Mouse (Mus musculus): ENCODE measurements at regions not wholly inside any gene's neighbourhood (a gene's known extent, or its start where the extent isn't known, plus 50 kb on each side); places are given as distances from the start of the nearest gene placed in this dataset.

DNA sequence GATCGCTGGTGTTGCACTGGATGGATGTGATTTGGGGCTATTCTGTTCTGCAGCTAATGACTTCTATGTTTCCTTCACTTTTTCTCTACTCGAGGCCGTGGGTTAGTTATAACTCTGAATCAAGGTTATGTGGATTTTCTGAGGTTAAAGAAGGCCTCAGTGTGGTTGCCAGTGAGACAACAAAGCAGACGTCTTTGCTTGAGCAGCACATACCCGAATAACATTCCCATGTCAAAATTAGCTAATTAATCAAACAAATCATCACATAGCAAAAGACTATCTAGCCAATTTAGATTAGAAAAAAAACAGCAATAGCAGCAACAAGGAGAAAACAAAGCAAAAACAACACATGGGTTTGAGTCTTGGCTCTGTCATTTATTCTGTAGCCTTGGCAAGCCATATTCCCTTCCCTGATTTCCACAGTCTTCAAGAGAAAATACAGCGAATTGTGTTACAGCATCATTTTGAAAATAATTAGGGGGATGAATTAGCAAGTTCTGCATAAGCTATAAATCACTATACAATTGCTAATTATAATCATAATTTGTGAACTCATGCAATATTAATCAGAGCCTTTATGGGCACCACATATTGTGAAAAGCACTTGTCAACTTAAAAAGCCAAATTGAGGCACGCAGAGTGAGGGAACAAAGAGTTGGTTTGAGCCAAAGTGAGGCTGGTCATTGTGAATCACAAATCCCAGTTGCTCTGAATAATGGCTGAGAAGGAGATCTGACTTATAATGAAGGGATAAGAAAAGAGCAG, 168.0 kb downstream of the Fam84a start:
- Histone ChIP-seq H3K9ac (ENCODE audit: low read depth, low read length, severe bottlenecking) (no peak overlapping the region), H3K4me2 (replicated peaks; ENCODE audit: low read depth, low read length, severe bottlenecking) (no peak overlapping the region), H3K36me3 (ENCODE audit: control insufficient read depth, insufficient read depth, low read length) (no peaks in the 10 kb centered on the region), H3K4me1 (ENCODE audit: control insufficient read depth, insufficient read depth, low read length) (no peaks in the 10 kb centered on the region), H3K27me3 (ENCODE audit: control insufficient read depth, insufficient read depth, low read length) (no peaks in the 10 kb centered on the region), H3K27ac (replicated peaks; ENCODE audit: low read depth, low read length) (no peak overlapping the region), H3K9me3 (ENCODE audit: control insufficient read depth, low read length) (no peaks in the 10 kb centered on the region), H3K4me3 (replicated peaks; ENCODE audit: low read length) (no peak overlapping the region)
- WGBS = 69% methylated on average over 7 of the region's 7 CpGs
- no peak for TF ChIP-seq POLR2A (IDR thresholded peaks at IDR 0.05; ENCODE audit: borderline replicate concordance, extremely low read depth, insufficient read depth, insufficient read length)
- DNase-seq (ENCODE audit: low spot score) (no peak), ATAC-seq (ENCODE audit: low FRiP score, low read depth) (no peak)

DNA sequence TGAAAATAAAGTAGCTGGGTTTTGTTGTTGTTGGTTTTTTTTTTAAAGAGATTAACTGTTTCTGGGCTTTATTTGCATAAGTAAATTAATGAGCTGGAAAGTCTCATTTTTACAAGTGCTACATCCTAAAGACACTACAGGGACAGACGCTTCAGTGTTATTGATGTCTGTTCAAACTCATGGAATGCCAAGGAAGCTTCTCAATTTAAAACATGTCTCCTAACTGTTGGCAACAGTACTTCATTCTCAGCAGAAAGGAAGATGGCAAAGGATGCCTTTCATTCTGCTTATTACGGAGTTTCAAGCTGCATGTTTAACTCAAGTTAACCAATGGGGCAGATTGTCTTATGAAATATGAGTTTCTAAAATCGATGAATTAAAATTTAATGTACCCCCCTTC, 187.3 kb downstream of the Fam84a start:
- no peak for DNase-seq (ENCODE audit: low spot score)
- H3K27ac ChIP-seq (replicated peaks; ENCODE audit: low read depth, low read length) = no peak overlapping the region
- no peaks in the 10 kb centered on the region for H3K9me3 ChIP-seq (ENCODE audit: control insufficient read depth, low read length)
- no peaks in the 10 kb centered on the region for H3K4me1 ChIP-seq (ENCODE audit: control insufficient read depth, insufficient read depth, low read length)
- no peak overlapping the region for H3K4me2 ChIP-seq (replicated peaks; ENCODE audit: low read depth, low read length, severe bottlenecking)
- ATAC-seq (ENCODE audit: low FRiP score, low read depth) = no peak
- 86% methylated on average over 3 of the region's 3 CpGs for WGBS
- no peaks in the 10 kb centered on the region for H3K27me3 ChIP-seq (ENCODE audit: control insufficient read depth, insufficient read depth, low read length)
- H3K9ac ChIP-seq (ENCODE audit: low read depth, low read length, severe bottlenecking) = no peak overlapping the region
- no peaks in the 10 kb centered on the region for H3K36me3 ChIP-seq (ENCODE audit: control insufficient read depth, insufficient read depth, low read length)
- TF ChIP-seq POLR2A (IDR thresholded peaks at IDR 0.05; ENCODE audit: borderline replicate concordance, extremely low read depth, insufficient read depth, insufficient read length) = no peak
- H3K4me3 ChIP-seq (replicated peaks; ENCODE audit: low read length) = no peak overlapping the region

DNA sequence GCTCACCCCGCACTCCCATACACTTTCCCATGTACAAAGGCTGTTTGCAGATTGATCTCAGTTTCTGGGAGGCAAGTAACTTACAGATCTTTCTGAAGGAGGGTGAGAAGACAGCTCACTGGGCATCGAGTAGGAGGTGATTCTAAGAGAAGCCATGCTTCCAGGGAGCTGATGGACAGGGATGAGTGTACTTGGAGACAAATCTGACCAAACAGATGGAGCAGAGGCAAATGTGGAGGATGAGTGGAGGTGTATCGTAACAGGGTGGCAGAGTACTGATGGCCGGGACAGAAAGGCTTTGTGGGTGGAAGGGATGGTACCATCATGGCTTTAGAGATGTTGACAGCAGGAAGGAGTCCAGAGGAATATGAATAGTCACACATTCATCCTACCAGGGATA, 212.4 kb downstream of the Fam84a start:
- TF ChIP-seq POLR2A (IDR thresholded peaks at IDR 0.05; ENCODE audit: borderline replicate concordance, extremely low read depth, insufficient read depth, insufficient read length) = no peak
- no peak for ATAC-seq (ENCODE audit: low FRiP score, low read depth)
- no peaks in the 10 kb centered on the region for H3K4me1 ChIP-seq (ENCODE audit: control insufficient read depth, insufficient read depth, low read length)
- H3K27me3 ChIP-seq (ENCODE audit: control insufficient read depth, insufficient read depth, low read length) = no peaks in the 10 kb centered on the region
- H3K27ac ChIP-seq (replicated peaks; ENCODE audit: low read depth, low read length) = no peak overlapping the region
- H3K4me3 ChIP-seq (replicated peaks; ENCODE audit: low read length) = no peak overlapping the region
- H3K9me3 ChIP-seq (ENCODE audit: control insufficient read depth, low read length) = no peaks in the 10 kb centered on the region
- H3K9ac ChIP-seq (ENCODE audit: low read depth, low read length, severe bottlenecking) = no peak overlapping the region
- no peak for DNase-seq (ENCODE audit: low spot score)
- H3K36me3 ChIP-seq (ENCODE audit: control insufficient read depth, insufficient read depth, low read length) = no peaks in the 10 kb centered on the region
- WGBS = 90% methylated on average over 4 of the region's 4 CpGs
- H3K4me2 ChIP-seq (replicated peaks; ENCODE audit: low read depth, low read length, severe bottlenecking) = no peak overlapping the region

DNA sequence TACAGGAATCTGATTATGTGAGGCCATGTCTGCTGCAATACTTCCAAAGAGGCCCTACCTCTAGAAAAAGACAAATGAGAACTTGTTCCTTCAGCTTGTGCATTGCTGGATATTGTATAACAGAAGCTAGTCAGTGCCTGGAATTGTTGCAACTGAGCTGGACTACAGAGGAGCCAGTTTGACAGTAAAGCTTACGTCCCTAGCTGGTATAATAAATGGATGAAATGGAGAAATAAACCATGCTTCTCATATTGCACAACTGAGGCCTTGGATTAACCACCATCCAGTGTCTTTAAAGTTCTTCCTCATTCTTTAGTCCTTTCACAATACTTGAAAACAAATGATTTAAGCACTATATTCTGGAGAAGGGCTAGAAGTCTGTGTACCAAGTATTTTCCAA, 230.8 kb downstream of the Fam84a start:
- WGBS = 74% methylated on average over 1 of the region's 1 CpGs

DNA sequence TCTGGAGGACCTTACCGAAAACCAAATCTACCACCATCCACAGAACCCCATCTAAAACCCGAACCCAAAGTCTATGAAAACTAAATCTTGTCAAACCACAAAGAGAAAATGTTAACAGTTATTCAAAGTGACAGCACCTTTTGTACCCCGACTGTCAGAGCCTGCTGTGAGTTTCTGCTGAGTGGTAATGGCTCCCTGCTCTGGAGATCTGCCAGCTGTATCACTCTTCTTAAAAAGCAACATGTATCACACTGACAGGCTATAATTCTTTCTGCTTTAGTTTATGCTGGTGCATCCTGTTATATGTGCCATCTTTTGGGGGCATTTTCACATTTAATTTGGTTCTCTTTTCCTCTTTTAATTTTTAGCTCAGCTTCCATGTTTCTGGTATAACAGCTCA, 268.5 kb downstream of the Fam84a start:
- no peak for DNase-seq (ENCODE audit: low spot score)
- Histone ChIP-seq H3K27ac (replicated peaks; ENCODE audit: low read depth, low read length) (no peak overlapping the region), H3K27me3 (ENCODE audit: control insufficient read depth, insufficient read depth, low read length) (no peaks in the 10 kb centered on the region), H3K9ac (ENCODE audit: low read depth, low read length, severe bottlenecking) (no peak overlapping the region), H3K4me2 (replicated peaks; ENCODE audit: low read depth, low read length, severe bottlenecking) (no peak overlapping the region), H3K36me3 (ENCODE audit: control insufficient read depth, insufficient read depth, low read length) (no peaks in the 10 kb centered on the region), H3K4me1 (ENCODE audit: control insufficient read depth, insufficient read depth, low read length) (no peaks in the 10 kb centered on the region), H3K4me3 (replicated peaks; ENCODE audit: low read length) (no peak overlapping the region), H3K9me3 (ENCODE audit: control insufficient read depth, low read length) (no peaks in the 10 kb centered on the region)
- no peak for TF ChIP-seq POLR2A (IDR thresholded peaks at IDR 0.05; ENCODE audit: borderline replicate concordance, extremely low read depth, insufficient read depth, insufficient read length)
- no peak for ATAC-seq (ENCODE audit: low FRiP score, low read depth)
- WGBS = 60% methylated on average over 3 of the region's 3 CpGs

More for the DNA sequence above, 230.8 kb downstream of the Fam84a start:
- Histone ChIP-seq H3K4me3 (replicated peaks; ENCODE audit: low read length) (no peak overlapping the region), H3K4me1 (ENCODE audit: control insufficient read depth, insufficient read depth, low read length) (no peaks in the 10 kb centered on the region), H3K36me3 (ENCODE audit: control insufficient read depth, insufficient read depth, low read length) (no peaks in the 10 kb centered on the region), H3K27me3 (ENCODE audit: control insufficient read depth, insufficient read depth, low read length) (no peaks in the 10 kb centered on the region), H3K27ac (replicated peaks; ENCODE audit: low read depth, low read length) (no peak overlapping the region), H3K9me3 (ENCODE audit: control insufficient read depth, low read length) (no peaks in the 10 kb centered on the region), H3K4me2 (replicated peaks; ENCODE audit: low read depth, low read length, severe bottlenecking) (no peak overlapping the region), H3K9ac (ENCODE audit: low read depth, low read length, severe bottlenecking) (no peak overlapping the region)
- DNase-seq (ENCODE audit: low spot score) (no peak), ATAC-seq (ENCODE audit: low FRiP score, low read depth) (no peak)
- no peak for TF ChIP-seq POLR2A (IDR thresholded peaks at IDR 0.05; ENCODE audit: borderline replicate concordance, extremely low read depth, insufficient read depth, insufficient read length)
